17 mouse cellular contexts compared by ENCODE assay signal in genomic region chr12:9689541-9689940, GRCm38 (mm10).
DNase-seq lines count a peak whose midpoint lies in the region; ATAC-seq and TF ChIP-seq lines count a peak whose summit lies in the region.
"Had no signal": no experiment of that assay in that cellular context is flagged by ENCODE, and none has a peak within 500 bp of the region (broad histone marks: within the 10 kb centered on the region; RNA-seq: fewer than 3 reads in every experiment).

No protein-coding gene starts in this region.

- no peak overlapping the region for H3K4me3 ChIP-seq in myocyte
- H3K4me3 ChIP-seq: heart, embryonic 15.5 days; hindbrain, embryonic 12.5 days; limb, embryonic 13.5 days had no signal

- H3K36me3 ChIP-seq in myocyte (ENCODE audit: control insufficient read depth, insufficient read depth), result no peaks in the 10 kb centered on the region
- H3K36me3 ChIP-seq: heart, embryonic 15.5 days; hindbrain, embryonic 12.5 days; limb, embryonic 13.5 days had no signal

- no peak for TF ChIP-seq POLR2A in myocyte (IDR thresholded peaks at IDR 0.05; ENCODE audit: insufficient read length, low read depth)

- intact Hi-C loops in left cerebral cortex, postnatal 4 days (cut with DNase I), result no loop called here
- intact Hi-C loops in gastrocnemius, postnatal 36 days (cut with DNase I), result no loop called here

- H3K4me2 ChIP-seq in myocyte (ENCODE audit: low read depth), result peak overlapping the region; percentile 12
- H3K4me2 ChIP-seq: heart, embryonic 15.5 days; hindbrain, embryonic 12.5 days; limb, embryonic 13.5 days had no signal

- in situ Hi-C loops in Patski (cut with MboI; ENCODE audit: low pct_unique_long_range_greater_than_20kb), result no loop called here

- H3ac ChIP-seq in myocyte (ENCODE audit: control insufficient read depth, insufficient read length), result no peak overlapping the region

- POLR2A ChIA-PET in Patski (lab: Charles Lee), result no interaction called here

- H3K27me3 ChIP-seq in Patski (no peaks in the 10 kb centered on the region), myocyte (ENCODE audit: control insufficient read depth, insufficient read depth, insufficient read length) (no peaks in the 10 kb centered on the region)
- H3K27me3 ChIP-seq: CH12.LX; heart, embryonic 15.5 days; hindbrain, embryonic 12.5 days; limb, embryonic 13.5 days had no signal

- DNase-seq in left cerebral cortex, adult 11 months (ENCODE audit: low spot score), result peak; percentile 25
- DNase-seq in left cerebral cortex, postnatal 4 days, result no peak
- DNase-seq in Patski (ENCODE audit: low read depth, low spot score), result peak; percentile 39
- DNase-seq in layer of hippocampus, adult 8-10 months (ENCODE audit: low spot score in 2 of 2), result peak; percentile 47 to 64
- DNase-seq in urinary bladder, adult 18-20 months (ENCODE audit: low spot score in 2 of 2), result no peak
- no peak for DNase-seq in spleen, postnatal 4 days (ENCODE audit: low spot score in 2 of 2)
- DNase-seq in gastrocnemius, postnatal 36 days, result no peak
- DNase-seq: adrenal gland, adult 8-10 months; cerebellum, postnatal 36 days; gastrocnemius, postnatal 14 days; kidney, adult 11 months had no signal

- H3K79me2 ChIP-seq in myocyte (ENCODE audit: control insufficient read depth, insufficient read depth), result no peaks in the 10 kb centered on the region

- ATAC-seq in Patski, result no peak
- ATAC-seq: midbrain, embryonic 16.5 days had no signal

- CTCF ChIA-PET in Patski (lab: Charles Lee), result no interaction called here

- TF ChIP-seq CTCF in Patski (IDR thresholded peaks at IDR 0.05), result no peak

TF ChIP-seq in myocyte, 11 proteins besides CTCF, POLR2A, EP300 and RAD21:
- TF ChIP-seq E2F4 (IDR thresholded peaks at IDR 0.05; ENCODE audit: insufficient read depth), result no peak
- TF ChIP-seq POLR2AphosphoS2 (IDR thresholded peaks at IDR 0.05; ENCODE audit: insufficient read length, low read depth), result no peak
- no peak for TF ChIP-seq MYOD1 (IDR thresholded peaks at IDR 0.05; ENCODE audit: control insufficient read depth in 1 of 3, insufficient read length in 2 of 3, low read depth in 2 of 3)
- TF ChIP-seq MYOG (IDR thresholded peaks at IDR 0.05; ENCODE audit: control insufficient read depth in 1 of 3, insufficient read depth in 1 of 3, insufficient read length in 2 of 3, low read depth in 2 of 3), result no peak
- TF ChIP-seq REST (IDR thresholded peaks at IDR 0.05; ENCODE audit: insufficient read depth, insufficient read length), result no peak
- no peak for TF ChIP-seq MAX (IDR thresholded peaks at IDR 0.05; ENCODE audit: low read depth)
- TF ChIP-seq CEBPB (IDR thresholded peaks at IDR 0.05; ENCODE audit: insufficient read depth, poor library complexity, severe bottlenecking), result no peak
- no peak for TF ChIP-seq TCF12 (IDR thresholded peaks at IDR 0.05; ENCODE audit: insufficient read depth, poor library complexity, severe bottlenecking)
- no peak for TF ChIP-seq TCF3 (IDR thresholded peaks at IDR 0.05; ENCODE audit: insufficient read length, low read depth)
- no peak for TF ChIP-seq SRF (IDR thresholded peaks at IDR 0.05; ENCODE audit: control insufficient read depth, insufficient read length, low read depth)
- no peak for TF ChIP-seq USF1 (IDR thresholded peaks at IDR 0.05; ENCODE audit: low read depth)
TF ChIP-seq in myocyte: peak in this region for 0.

Comparison
In these comparisons a context has a peak if more than half of its experiments do, and no peak if none do; other contexts are left out.
1. DNase-seq: peak in left cerebral cortex, adult 11 months (single experiment), Patski (single experiment) and layer of hippocampus, adult 8-10 months (2 of 2); none in left cerebral cortex, postnatal 4 days (single experiment), urinary bladder, adult 18-20 months (0 of 2), spleen, postnatal 4 days (0 of 2) and gastrocnemius, postnatal 36 days (0 of 2).